Mouse (Mus musculus) right cerebral cortex, postnatal 10 days (tissue): ENCODE data around the gene Nrxn1.

Experiments
- DNase-seq, 2 experiments: peaks; one replicate each; pipeline ENCODE4 v3.0.0; 2021; ENCODE audit warnings: low spot score in 2 of 2

The Nrxn1 gene

GRCm38 (mm10) chr17:90809197-90810163 is 283.4 kb downstream of the Nrxn1 start:
- DNase-seq, result peak; percentile 84 to 87

GRCm38 (mm10) chr17:90808256-90808655 is 284.6 kb downstream of the Nrxn1 start:
- no peak for DNase-seq

GRCm38 (mm10) chr17:90807199-90807598 is 285.7 kb downstream of the Nrxn1 start:
- DNase-seq, result no peak

GRCm38 (mm10) chr17:90798689-90799088 is 294.2 kb downstream of the Nrxn1 start:
- DNase-seq, result no peak

- no peak for DNase-seq
Measured at GRCm38 (mm10) chr17:90797659-90798288, 295.1 kb downstream of the Nrxn1 start.

- DNase-seq, result no peak
Measured at GRCm38 (mm10) chr17:90796974-90797373, 295.9 kb downstream of the Nrxn1 start.

- DNase-seq, result no peak
Measured at GRCm38 (mm10) chr17:90788491-90789127, 304.3 kb downstream of the Nrxn1 start.

- DNase-seq, result no peak
Measured at GRCm38 (mm10) chr17:90788040-90788439, 304.8 kb downstream of the Nrxn1 start.

- DNase-seq, result no peak
Measured at GRCm38 (mm10) chr17:90787121-90787788, 305.6 kb downstream of the Nrxn1 start.

- DNase-seq, result no peak
Measured at GRCm38 (mm10) chr17:90780481-90780880, 312.4 kb downstream of the Nrxn1 start.

- DNase-seq, result no peak
Measured at GRCm38 (mm10) chr17:90775397-90775796, 317.5 kb downstream of the Nrxn1 start.

GRCm38 (mm10) chr17:90773233-90773632 is 319.6 kb downstream of the Nrxn1 start:
- DNase-seq, result no peak

GRCm38 (mm10) chr17:90768216-90768615 is 324.7 kb downstream of the Nrxn1 start:
- no peak for DNase-seq

GRCm38 (mm10) chr17:90727124-90727523 is 365.7 kb downstream of the Nrxn1 start:
- DNase-seq, result no peak

GRCm38 (mm10) chr17:90704773-90705172 is 388.1 kb downstream of the Nrxn1 start:
- peak; percentile 62 to 86 for DNase-seq

- DNase-seq, result no peak
Measured at GRCm38 (mm10) chr17:90702626-90703025, 390.2 kb downstream of the Nrxn1 start.

GRCm38 (mm10) chr17:90696071-90696800 is 396.6 kb downstream of the Nrxn1 start:
- DNase-seq, result no peak

- no peak for DNase-seq
Measured at GRCm38 (mm10) chr17:90695086-90695584, 397.7 kb downstream of the Nrxn1 start.

- DNase-seq, result no peak
Measured at GRCm38 (mm10) chr17:90684172-90684571, 408.7 kb downstream of the Nrxn1 start.

GRCm38 (mm10) chr17:90681019-90681418 is 411.9 kb downstream of the Nrxn1 start:
- no peak for DNase-seq

GRCm38 (mm10) chr17:90676676-90677075 is 416.2 kb downstream of the Nrxn1 start:
- DNase-seq, result no peak
